13 mouse cellular contexts compared by ENCODE assay signal in genomic region chr15:30887559-30887958, GRCm38 (mm10).
DNase-seq lines count a peak whose midpoint lies in the region; ATAC-seq and TF ChIP-seq lines count a peak whose summit lies in the region.
"Had no signal": no experiment of that assay in that cellular context is flagged by ENCODE, and none has a peak within 500 bp of the region (broad histone marks: within the 10 kb centered on the region; RNA-seq: fewer than 3 reads in every experiment).

No protein-coding gene starts in this region.

- H3K9me3 ChIP-seq in hindbrain, postnatal 0 days (ENCODE audit: low read length), result no peaks in the 10 kb centered on the region
- no peaks in the 10 kb centered on the region for H3K9me3 ChIP-seq in hindbrain, embryonic 12.5 days (replicated peaks)
- H3K9me3 ChIP-seq: heart, embryonic 12.5 days had no signal

- 65% methylated on average over 2 of the region's 2 CpGs for WGBS in hindbrain, postnatal 0 days
- WGBS in hindbrain, embryonic 12.5 days, result 90% methylated on average over 2 of the region's 2 CpGs

- DNase-seq in hindbrain, postnatal 0 days (ENCODE audit: low spot score), result peak; percentile 30
- DNase-seq in frontal cortex, postnatal 25 days (ENCODE audit: low spot score in 2 of 2), result peak; percentile 34 to 49
- peak; percentile 36 to 73 for DNase-seq in left cerebral cortex, adult 2 months (ENCODE audit: extremely low spot score in 1 of 2, low spot score in 2 of 2)
- peak; percentile 58 for DNase-seq in right cerebral cortex, postnatal 4 days
- DNase-seq in embryo, embryonic 9.5 days (ENCODE audit: extremely low spot score), result no peak
- no peak for DNase-seq in urinary bladder, postnatal 36 days (ENCODE audit: low spot score in 2 of 2)
- DNase-seq: adrenal gland, adult 8-10 months; kidney, postnatal 25 days had no signal

- no peak overlapping the region for H3K4me2 ChIP-seq in hindbrain, postnatal 0 days (ENCODE audit: low read depth, low read length)
- no peak overlapping the region for H3K4me2 ChIP-seq in hindbrain, embryonic 12.5 days (replicated peaks)
- H3K4me2 ChIP-seq: heart, embryonic 12.5 days had no signal

- H3K9ac ChIP-seq in hindbrain, postnatal 0 days (replicated peaks; ENCODE audit: low read length), result no peak overlapping the region
- H3K9ac ChIP-seq in hindbrain, embryonic 12.5 days, result no peak overlapping the region
- H3K9ac ChIP-seq: heart, embryonic 12.5 days had no signal

- TF ChIP-seq CTCF in hindbrain, postnatal 0 days (IDR thresholded peaks at IDR 0.05; ENCODE audit: low read depth), result no peak
- no peak for TF ChIP-seq CTCF in left cerebral cortex, adult 2 months (IDR thresholded peaks at IDR 0.05)

- peaks cover 4% of the 10 kb centered on the region; the same call in 1 of the 2 replicates for H3K36me3 ChIP-seq in hindbrain, postnatal 0 days (ENCODE audit: insufficient read depth, low read length)
- H3K36me3 ChIP-seq in hindbrain, embryonic 12.5 days, result no peaks in the 10 kb centered on the region
- H3K36me3 ChIP-seq: heart, embryonic 12.5 days had no signal

- no peak overlapping the region for H3K4me3 ChIP-seq in hindbrain, postnatal 0 days (ENCODE audit: low read length)
- no peak overlapping the region for H3K4me3 ChIP-seq in hindbrain, embryonic 12.5 days
- H3K4me3 ChIP-seq in left cerebral cortex, adult 2 months, result no peak overlapping the region
- H3K4me3 ChIP-seq: heart, embryonic 12.5 days had no signal

- ATAC-seq in hindbrain, postnatal 0 days, result no peak
- no peak for ATAC-seq in hindbrain, embryonic 12.5 days (ENCODE audit: low FRiP score)
- no peak for ATAC-seq in monocyte, adult 5-6 weeks (replicated peaks; ENCODE audit: insufficient number of reproducible peaks, low FRiP score, low TSS enrichment, poor library complexity, severe bottlenecking)
- ATAC-seq: lung, postnatal 0 days; Patski had no signal

- no peaks in the 10 kb centered on the region for H3K4me1 ChIP-seq in hindbrain, postnatal 0 days (ENCODE audit: insufficient read depth, low read length)
- peaks cover 3% of the 10 kb centered on the region; the same call in 1 of the 2 replicates for H3K4me1 ChIP-seq in hindbrain, embryonic 12.5 days

- intact Hi-C loops in left cerebral cortex, adult 2 months (cut with DNase I), result no loop called here

- no peak overlapping the region for H3K27ac ChIP-seq in hindbrain, postnatal 0 days
- no peak overlapping the region for H3K27ac ChIP-seq in hindbrain, embryonic 12.5 days
- peak overlapping the region; percentile 55 for H3K27ac ChIP-seq in left cerebral cortex, adult 2 months

- H3K27me3 ChIP-seq in hindbrain, postnatal 0 days (ENCODE audit: insufficient read depth, low read length), result no peaks in the 10 kb centered on the region
- H3K27me3 ChIP-seq in hindbrain, embryonic 12.5 days, result no peaks in the 10 kb centered on the region
- H3K27me3 ChIP-seq: heart, embryonic 12.5 days; Patski had no signal

Comparison
In these comparisons a context has a peak if more than half of its experiments do, and no peak if none do; other contexts are left out.
1. DNase-seq: peak in hindbrain, postnatal 0 days (single experiment), frontal cortex, postnatal 25 days (2 of 2), left cerebral cortex, adult 2 months (2 of 2) and right cerebral cortex, postnatal 4 days (single experiment); none in embryo, embryonic 9.5 days (single experiment) and urinary bladder, postnatal 36 days (0 of 2).